Mouse (Mus musculus): ENCODE measurements around the gene Tenm2.

GRCm38 (mm10) chr11:36481524-36481923 lies 754.2 kb downstream of the Tenm2 start:
- TF ChIP-seq CTCF (conservative IDR thresholded peaks at IDR 0.05 in 1 of 2, IDR thresholded peaks at IDR 0.05 in 1 of 2; ENCODE audit: low read depth in 2 of 2, low read length in 2 of 2): no peak
- TF ChIP-seq KAT2A (IDR thresholded peaks at IDR 0.05; ENCODE audit: insufficient replicate concordance, low read length): no peak
- TF ChIP-seq RCOR1 (conservative IDR thresholded peaks at IDR 0.05; ENCODE audit: low read depth, low read length): no peak
- no peak for TF ChIP-seq POLR2A (IDR thresholded peaks at IDR 0.05; ENCODE audit: low read depth, low read length)
- no peak for TF ChIP-seq MYC (IDR thresholded peaks at IDR 0.05; ENCODE audit: low read depth, low read length)
- no peak for TF ChIP-seq EP300 (IDR thresholded peaks at IDR 0.05; ENCODE audit: low read length)
- TF ChIP-seq RAD21 (IDR thresholded peaks at IDR 0.05; ENCODE audit: low read depth, low read length): no peak
- TF ChIP-seq POLR2AphosphoS2 (IDR thresholded peaks at IDR 0.05; ENCODE audit: low read depth, low read length): no peak
- TF ChIP-seq USF1 (IDR thresholded peaks at IDR 0.05; ENCODE audit: low read depth, low read length): no peak
- no peak for TF ChIP-seq IRF4 (IDR thresholded peaks at IDR 0.05; ENCODE audit: low read depth, low read length)
- TF ChIP-seq NRF1 (IDR thresholded peaks at IDR 0.05; ENCODE audit: low read depth, low read length): no peak
- no peak for TF ChIP-seq MAZ (IDR thresholded peaks at IDR 0.05; ENCODE audit: low read depth, low read length)
- TF ChIP-seq CHD1 (IDR thresholded peaks at IDR 0.05; ENCODE audit: low read depth, low read length): no peak
- TF ChIP-seq TCF12 (IDR thresholded peaks at IDR 0.05; ENCODE audit: low read depth, low read length): no peak
